Mouse (Mus musculus): ENCODE data around the gene Pvalb.

The Pvalb gene

DNA sequence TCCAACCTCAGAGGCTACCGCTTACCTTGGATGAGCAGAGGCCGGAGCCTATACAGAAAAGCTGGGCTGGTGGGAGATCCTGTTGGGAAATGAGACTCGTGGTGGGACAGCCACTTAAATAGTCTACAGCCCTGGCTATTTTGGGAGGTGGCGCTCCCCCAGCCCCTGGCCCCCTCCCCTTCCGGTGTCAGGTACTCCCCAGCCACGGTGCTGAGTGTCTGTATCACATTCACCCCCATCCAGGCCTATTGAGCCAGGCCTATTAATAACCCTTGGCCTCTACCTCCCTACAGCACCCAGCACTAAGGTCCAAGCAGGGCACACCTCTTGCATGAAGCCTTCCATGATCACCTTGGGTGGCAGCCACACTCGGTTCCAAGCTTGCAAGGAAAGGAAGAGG, at the start of gene Pvalb:
Gene Pvalb (minus strand): TSS at position 89 of the 400 bp plus-strand sequence.
- DNase-seq (ENCODE audit: low read depth) = no peak

DNA sequence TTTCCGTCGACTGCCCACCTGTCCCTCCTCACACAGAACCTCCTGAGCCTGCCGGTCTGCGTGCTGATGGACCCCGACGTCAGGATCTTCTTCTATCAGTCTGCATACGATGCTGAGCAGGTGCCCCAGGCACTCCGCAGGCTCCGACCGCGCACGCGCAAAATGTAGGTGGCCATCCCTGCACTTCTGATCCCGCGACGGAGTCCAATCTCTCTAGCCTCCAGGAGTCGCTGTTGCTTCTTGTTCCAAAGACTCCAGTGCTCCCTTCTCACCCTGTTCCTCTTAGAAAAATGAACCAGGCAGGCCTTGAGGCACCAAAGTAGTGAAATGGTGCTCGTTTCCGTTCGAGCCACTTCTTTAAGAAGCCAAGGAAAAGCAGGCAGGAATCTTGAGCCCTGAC, 48.6 kb upstream of the Pvalb start:
- peak; percentile 56 for DNase-seq (ENCODE audit: low read depth)

DNA sequence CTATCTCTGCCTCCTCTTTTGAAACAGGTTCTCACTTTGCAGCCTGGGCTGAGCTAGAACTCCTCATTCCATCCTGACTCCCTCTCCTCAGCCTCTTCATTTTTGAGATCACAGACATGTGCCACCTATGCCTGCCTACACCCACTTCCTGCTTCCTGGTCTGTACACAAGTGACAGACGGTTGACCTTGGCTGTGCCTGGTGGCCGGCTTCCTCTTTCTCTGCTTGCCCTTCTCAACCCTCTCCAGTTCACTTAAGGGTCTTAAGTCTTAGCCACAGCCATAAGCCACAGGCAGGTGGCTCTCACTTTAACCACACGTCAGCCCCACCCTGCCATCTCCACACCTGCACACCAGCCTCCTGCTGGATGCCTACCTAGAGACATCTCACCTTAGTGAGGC, 42.2 kb upstream of the Pvalb start:
- no peak for DNase-seq (ENCODE audit: low read depth)

DNA sequence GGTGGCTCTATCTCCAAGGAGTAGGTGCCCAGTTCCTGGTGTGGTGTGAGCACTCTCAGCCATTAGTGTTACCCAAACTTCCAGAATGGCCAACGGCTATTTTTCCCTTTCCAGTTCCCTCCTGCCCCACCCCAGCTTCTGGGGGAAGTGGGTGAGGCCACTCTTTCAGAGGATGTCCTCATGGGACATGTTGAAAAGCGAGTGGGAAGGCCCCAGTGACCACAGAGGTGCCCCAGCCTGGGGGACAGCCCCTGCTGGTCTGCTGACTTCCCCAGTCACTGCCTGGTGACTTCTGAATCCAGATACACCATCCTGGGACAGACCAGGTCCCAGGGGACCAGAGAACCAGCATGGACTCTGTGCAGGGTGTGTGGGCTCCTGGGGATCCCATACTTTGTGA, 41.5 kb upstream of the Pvalb start:
- no peak for DNase-seq (ENCODE audit: low read depth)

DNA sequence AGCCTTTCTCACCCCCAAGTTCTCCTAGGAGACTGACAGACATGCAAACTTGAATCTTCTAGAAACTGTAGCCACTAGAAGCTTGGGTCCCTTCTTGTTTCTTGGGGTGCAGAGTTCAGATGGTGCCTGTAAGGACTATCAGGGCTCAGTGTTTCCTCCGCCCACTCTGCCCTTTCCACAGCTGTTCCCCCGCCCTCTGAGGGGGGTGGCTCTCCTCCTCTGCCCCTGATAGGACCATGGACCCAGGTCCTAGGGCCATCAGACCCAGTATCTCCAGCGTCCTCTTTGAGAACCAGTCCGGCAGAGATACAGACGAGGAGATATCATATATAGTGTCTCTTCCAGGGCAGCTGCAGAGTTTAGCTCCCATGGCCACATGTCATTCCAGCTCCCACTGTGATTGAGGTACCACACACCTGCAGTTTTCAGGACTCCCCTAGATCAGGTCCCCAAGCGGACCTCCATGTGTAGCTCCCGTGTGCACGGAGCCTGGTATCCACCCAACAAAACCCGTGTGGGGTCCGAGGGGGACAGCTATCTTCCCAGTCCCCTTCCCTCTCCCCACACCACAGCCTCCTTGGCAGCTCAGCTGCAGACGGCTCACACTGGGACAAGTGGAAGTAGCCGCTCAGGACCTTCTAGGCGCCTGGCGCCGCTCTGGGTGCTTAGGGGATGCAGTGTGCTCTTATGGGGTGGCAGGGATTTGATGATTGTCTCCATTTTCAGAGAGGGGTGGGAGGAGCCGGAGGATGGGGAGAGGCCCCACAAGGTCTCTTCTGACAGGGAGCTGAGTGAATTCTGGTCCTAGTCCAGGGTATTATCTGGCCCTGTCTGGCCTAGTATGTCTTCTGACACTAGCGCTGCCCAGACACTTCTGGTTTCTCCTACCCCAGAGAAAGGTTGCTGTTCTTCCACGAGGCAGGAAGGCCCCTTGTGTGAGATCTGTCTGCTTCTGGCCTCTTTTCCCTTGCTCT, 40.2 kb upstream of the Pvalb start:
- no peak for DNase-seq (ENCODE audit: low read depth)

DNA sequence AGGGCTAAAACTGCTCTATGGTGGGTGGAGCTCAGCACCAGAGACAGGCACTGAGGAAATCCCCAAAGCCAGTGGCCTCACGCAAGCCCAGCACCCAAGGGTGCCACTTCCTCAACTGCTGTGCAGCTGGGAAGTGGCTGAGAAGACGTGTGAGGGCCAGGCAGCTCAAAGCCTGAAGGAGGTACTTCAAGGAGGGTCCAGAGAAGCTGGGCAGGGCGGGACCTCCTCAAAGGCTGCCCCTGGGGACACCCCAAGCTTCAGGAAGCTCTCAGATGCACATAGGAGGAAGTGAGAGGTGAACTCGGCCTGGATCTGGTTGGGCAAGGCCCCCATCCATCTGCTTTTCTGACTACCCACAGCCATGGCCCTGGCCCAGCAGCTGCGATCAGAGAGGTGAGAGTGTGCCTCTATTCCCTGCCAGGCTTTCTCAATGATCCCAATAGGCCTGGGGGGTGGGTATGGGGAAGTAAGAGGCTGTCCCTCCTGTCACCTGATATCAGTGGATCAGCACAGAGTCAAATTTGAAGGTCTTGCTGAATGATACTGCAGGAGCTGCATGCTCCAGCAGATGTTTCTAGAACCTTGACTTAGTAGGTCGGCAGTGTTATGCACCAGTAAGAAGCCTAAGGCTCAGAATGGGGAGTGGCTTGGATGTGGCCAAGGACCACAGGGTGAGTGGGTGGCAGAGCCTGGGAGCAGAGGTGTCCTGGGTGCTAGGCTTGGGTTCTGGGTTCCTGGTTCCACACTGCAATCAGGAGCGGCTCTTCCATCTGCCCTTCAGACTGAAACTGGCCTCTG, 38.7 kb upstream of the Pvalb start, which contains the start of gene Ncf4:
Gene Ncf4 (plus strand): TSS at position 107 of the 798 bp plus-strand sequence.
- peak; percentile 61 for DNase-seq (ENCODE audit: low read depth)

DNA sequence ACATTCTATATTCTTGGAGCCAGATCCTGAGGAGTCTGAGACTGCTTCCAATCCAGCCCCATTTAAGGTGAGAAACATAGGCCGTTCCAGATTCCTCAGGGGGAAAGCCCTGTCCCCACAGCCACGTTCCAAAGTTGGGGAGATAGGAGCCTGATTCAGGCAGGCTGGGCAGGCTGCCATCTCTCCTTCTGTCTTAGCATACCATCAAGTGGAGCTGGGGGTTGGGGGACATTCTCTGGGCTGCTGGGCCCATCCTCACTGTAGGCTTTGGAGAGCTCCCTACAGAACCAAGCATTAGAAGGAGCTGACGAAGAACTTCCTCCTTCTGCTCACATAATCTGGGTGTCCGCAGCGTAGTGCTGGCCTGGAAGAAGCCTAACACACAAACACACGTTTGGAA, 37.6 kb upstream of the Pvalb start:
- no peak for DNase-seq (ENCODE audit: low read depth)

DNA sequence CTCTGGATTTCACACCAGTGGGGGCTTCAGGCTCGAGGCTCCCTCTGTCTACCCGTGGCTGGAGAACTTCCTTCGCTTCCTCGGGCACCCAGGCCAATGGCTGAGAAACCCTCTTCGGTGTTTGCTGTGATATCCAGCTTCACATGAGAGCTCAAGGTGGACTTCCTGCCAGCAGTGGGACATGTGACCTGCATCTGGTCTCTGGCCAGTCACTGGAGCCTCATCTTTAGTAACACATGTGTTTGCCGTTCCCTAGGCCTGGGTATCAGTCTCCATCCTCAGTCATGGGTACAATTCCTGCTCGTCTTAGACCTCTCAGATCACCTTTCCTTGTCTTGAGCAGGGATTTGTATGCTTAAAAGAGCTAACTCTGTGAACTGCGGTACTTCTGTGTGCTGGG, 36.9 kb upstream of the Pvalb start:
- no peak for DNase-seq (ENCODE audit: low read depth)

DNA sequence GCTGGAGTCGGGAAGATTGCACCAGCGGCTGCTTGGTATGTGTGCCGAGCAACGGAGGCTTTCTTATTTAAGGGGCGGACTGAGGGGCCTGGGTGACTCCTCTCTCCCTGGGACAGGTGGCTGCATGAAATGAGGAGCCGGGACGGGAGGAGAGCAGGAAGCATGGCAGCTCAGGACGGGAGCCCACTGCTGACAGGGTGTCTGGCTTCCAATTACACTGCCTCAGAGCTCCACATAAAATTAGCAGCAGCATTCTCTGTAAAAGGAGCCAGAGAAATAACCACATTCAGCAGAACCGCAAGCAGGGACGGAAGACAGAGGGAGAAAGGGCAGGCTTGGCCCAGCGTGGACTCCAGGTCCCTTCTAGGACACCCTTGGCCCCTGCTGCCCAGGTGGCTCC, 35.1 kb upstream of the Pvalb start:
- DNase-seq (ENCODE audit: low read depth) = no peak

DNA sequence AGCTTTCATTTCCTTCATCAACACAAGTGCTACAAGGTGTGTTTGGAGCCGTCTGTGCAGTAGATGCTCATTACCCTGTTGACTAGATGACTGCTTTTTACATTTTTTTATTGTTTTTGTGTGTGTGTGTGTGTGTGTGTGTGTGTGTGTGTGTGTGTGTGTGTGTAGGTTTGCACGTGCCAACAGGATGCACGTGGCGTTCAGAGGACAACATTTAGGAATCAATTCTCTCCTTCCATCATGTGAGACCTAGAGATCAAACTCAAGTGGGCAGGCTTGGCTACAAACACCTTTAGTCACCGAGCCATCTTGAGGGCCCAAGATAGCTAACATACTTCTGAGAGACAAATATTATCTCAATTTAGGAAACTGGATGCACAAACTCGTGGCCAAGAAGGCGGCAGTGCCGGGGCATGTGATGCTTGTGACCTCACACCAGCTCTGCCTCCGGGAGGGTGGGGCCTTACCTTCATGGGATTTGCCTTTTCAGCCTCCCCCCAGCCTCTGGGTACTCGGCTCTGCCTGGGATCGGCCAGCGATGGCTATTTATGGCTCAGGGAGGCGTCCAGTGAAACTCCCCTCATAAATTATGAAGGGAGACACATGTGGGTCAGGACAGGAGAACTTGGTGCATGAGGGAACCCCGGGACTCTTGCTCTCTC, 33.9 kb upstream of the Pvalb start:
- no peak for DNase-seq (ENCODE audit: low read depth)

DNA sequence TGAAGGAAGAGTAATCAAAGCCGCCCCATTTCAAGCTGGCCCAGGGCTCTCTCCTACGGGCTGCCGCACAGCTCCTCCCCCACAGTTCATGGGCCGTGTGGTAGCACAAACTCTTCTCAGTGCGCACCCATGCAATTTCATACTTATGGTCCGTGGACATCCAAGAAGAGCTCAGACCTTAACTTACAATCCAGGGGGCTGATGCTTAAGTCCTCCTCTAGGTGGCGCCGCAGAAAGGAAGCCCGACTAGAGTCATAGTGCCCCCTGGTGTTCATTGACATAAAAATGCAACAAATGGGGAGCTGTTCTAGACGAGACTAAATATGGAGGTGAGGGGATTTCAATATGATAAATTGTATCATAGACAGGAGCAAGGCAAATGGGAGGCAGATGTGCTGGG, 33.3 kb upstream of the Pvalb start:
- peak; percentile 86 for DNase-seq (ENCODE audit: low read depth)

DNA sequence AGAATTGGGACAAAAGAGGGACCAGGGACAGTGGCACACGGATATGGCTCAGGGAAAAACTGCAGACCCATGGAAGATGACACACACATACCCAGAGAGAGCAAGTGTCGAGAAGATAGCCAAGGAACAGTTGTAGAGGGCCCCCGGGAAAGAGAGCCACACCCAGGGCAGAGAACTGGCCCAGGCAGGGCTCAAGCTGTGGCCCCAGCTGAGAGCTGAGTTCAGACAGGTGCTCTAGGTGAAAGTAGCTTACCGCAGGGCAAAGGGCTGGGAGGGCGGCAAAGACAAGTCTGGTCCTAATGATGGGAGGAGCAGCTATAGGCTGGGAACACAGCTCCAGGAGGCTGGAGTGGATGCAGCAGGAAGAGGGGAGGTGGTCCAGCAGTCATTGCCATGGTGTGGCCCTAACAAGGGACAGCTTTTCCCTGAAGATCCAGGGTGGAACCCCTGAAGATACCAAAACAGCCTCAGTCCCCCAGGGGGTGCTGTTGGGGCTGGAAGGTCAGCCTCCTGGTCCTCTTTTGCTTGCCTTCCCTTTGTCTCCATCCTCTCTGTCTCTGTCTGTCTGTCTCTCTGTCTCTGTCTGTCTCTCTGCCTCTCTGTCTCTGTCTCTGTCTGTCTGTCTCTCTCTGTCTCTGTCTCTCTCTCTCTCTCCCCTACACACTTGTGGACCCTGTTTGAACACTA, 28.8 kb upstream of the Pvalb start:
- no peak for DNase-seq (ENCODE audit: low read depth)

DNA sequence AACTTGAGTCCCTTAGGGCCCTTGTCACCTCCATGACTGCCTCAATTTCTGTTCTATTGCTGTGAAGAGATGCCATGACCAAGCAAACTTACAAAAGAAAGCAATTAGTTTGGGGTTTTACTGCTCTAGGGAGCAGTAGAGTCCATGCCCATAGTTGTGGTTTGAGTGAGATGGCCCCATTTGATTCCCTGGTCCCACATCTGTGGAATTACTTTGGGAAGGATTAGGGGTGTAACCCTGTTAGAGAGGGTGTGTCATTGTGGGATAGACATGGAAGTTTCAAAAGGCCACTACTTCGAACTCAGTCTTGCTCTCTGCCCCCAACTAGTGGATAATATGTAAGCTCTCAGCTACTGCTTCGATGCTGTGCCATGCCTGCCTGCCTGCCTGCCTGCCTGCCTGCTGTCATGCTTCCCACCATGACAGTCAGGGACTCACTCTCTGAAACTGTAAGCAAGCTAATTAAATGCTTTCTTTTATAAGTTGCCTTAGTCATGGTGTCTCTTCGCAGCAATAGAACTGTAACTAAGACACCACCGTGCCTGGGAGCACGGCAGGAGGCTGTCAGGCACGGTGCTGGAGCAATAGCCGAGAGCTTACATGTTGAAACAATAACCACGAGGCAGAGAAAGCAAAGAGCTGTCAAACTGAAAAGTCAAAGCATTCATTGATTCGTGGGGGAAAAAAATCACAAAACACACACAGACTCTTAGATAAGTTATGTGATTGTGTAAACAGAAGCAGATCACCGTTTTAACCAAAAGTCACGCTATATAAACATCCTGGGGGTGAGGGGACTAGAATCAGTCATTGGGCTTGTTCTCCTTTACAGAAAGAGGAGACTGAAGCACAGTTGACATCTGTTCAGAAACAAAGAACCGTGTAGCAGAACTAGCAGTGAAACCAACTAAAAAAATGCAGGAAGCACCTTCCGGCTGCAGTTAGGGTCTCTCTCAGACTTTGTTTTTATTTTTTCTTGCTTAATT, 25.4 kb upstream of the Pvalb start:
- no peak for DNase-seq (ENCODE audit: low read depth)

DNA sequence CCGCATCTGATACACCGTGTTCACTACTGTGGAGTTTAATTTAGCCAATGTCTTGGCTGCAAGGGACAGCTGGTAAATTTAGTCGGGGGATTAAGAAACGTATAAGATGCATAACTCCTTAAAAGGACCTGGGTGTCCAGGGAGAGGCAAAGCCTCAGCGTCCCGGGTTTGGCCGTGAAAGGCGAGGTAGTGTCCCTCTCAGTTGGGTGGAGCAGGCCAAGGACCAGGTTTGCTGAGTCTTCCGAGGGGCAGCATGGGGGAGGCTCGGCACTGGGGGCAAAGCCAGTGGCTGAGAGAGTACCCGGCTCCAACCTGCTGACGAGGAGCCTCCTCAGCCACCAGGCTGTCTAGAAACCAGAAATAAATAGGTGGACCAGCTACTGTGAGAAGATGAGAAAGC, 21.6 kb upstream of the Pvalb start:
- DNase-seq (ENCODE audit: low read depth) = no peak

DNA sequence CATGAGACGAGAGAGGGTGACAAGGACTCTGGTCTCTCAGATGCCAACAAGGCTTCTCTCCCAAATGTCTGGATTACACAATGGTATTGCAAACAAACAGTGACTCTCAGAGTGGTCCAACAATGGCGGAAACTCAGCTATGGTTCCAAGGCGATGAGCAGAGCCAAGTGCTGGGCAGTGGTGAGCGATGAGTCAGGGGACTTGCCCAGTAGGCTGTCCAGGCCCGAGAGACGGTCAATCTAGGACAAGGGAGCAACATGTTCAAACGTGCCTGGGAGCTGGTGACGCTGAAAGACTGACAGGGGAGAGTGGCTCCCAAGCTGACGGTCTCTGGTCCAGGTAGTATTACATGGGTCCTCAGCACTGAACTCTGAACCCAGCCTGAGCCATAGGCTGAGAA, 9.1 kb upstream of the Pvalb start:
- no peak for DNase-seq (ENCODE audit: low read depth)

DNA sequence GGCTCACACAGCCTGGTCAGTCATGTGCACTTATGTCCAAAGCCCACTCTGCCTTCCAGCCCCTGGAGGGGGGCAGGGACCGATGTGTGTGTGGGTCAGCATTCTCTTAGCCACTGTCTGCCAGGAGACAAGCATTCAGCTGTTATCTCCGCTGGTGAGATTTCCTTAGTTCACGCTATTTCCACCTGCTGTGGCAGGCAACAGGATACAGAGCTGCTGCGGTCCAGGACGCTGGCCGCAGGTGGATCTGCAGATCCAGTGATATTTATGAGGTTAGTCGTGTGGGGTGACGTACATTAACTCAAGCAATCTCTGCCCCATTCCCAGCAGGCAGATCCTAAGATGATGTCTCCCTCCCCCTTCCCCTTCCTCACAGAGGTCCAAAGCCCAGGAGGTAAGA, 5.2 kb upstream of the Pvalb start:
- no peak for DNase-seq (ENCODE audit: low read depth)

DNA sequence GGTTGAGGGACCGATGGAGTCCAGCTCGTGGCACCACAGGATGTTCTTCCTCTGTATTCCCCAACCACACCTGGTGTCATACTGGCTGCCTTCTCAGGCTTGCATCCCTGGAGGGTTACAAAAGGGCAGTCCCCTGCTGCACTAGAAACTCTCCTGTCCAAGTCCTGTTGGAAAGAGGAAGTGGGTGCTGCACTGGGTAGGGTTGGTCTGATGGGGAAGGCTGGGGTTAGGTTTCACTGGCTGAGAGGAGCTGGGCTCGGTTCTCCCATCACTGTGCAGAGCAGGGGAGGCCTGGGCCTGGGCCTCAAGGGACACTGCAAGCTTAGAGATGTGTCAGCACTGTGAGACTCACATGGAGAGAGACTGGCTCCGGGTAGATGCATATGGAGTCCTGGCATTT, 4.0 kb upstream of the Pvalb start:
- DNase-seq (ENCODE audit: low read depth) = no peak

DNA sequence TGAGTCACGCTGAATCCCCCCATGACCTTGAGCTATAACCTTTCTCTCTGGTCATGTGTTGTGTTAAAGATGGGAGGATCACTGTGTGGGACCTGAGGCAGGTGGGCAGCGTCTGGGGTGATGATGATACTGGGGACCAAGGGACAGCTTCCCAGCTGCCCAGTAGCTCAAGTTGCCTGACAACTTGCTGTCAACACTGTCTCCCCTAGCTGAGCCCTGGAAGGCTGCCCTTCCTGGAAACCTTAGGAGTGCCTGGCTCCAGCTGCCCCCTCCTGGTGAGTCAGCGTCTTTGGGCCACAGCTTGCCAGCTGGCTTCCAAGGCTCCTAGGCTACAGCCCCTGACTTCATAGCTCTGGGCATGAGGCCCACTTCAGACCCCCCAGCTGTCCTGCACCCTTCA, 1.0 kb downstream of the Pvalb start:
- DNase-seq (ENCODE audit: low read depth) = no peak

DNA sequence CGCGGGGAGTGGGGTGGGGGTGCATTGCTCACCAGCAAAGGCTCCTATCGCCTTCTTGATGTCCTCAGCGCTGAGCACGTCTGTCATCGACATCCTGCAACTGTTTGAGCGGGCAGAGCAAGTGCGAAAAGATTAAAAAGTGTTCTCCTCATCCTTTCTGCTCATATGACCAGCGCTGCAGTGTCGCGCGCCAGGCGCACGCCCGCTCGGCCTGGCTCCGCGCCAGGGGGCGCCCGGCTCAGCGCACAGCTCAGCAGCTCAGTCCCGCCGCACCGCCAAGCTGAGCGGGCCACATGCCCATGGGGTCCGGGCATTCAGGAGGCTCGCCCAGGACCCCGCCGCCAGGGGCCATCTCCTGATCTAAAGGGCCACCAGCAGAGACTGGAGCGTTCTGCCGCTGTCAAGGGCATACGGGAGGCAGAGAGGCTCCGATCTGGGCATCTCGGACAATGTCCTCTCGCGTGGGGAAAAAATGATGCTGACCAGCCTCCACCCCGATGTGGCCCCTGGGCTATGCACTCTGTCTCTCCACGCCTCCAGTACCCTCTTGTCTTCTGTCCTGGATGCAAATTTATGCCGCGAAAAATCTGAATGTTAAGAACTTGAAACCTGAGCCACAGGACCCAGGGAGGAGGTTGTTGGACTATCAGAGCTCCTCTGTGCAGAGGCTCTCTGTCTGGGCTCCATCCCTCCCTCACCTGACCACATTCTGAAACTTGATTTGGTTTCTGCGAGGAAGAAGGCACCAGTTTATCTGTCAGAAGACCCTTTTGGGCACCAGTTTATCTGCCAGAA, 1.9 kb downstream of the Pvalb start:
- DNase-seq (ENCODE audit: low read depth) = no peak
